8 mouse cellular contexts compared by ENCODE assay signal in genomic region chr3:88533706-88534105, GRCm38 (mm10). TPM values are rescaled to one million over a fixed set of nuclear protein-coding genes. Genes with fewer than 3 reads are reported as not detected.
DNase-seq lines count a peak whose midpoint lies in the region; ATAC-seq and TF ChIP-seq lines count a peak whose summit lies in the region.

No protein-coding gene starts in this region.

- no peak for TF ChIP-seq CTCF in heart, postnatal 0 days (IDR thresholded peaks at IDR 0.05; ENCODE audit: low read depth)
- TF ChIP-seq CTCF in embryonic fibroblast, embryonic 13.5 days (IDR thresholded peaks at IDR 0.05; ENCODE audit: borderline replicate concordance, insufficient read depth, low read length): no peak

- H3K4me1 ChIP-seq in heart, postnatal 0 days (ENCODE audit: control insufficient read depth, insufficient read depth): peaks cover 41% of the 10 kb centered on the region
- H3K4me1 ChIP-seq in embryonic fibroblast, embryonic 13.5 days (ENCODE audit: control insufficient read depth, insufficient read depth, low read length): peaks cover 17% of the 10 kb centered on the region
- peaks cover 52% of the 10 kb centered on the region for H3K4me1 ChIP-seq in limb, embryonic 11.5 days (ENCODE audit: control insufficient read depth, insufficient read depth, low read length)
- H3K4me1 ChIP-seq in neural tube, embryonic 13.5 days (replicated peaks): peaks cover 70% of the 10 kb centered on the region

- H3K4me2 ChIP-seq in heart, postnatal 0 days (ENCODE audit: low read depth, low read length): peak overlapping the region; percentile 99
- peak overlapping the region; percentile 93 for H3K4me2 ChIP-seq in limb, embryonic 11.5 days (ENCODE audit: low read depth, severe bottlenecking)
- H3K4me2 ChIP-seq in neural tube, embryonic 13.5 days: peak overlapping the region; percentile 99

- DNase-seq in heart, postnatal 0 days (ENCODE audit: low spot score): no peak
- no peak for DNase-seq in heart, postnatal 25 days (ENCODE audit: low spot score)
- DNase-seq in limb, embryonic 11.5 days (ENCODE audit: low spot score): no peak
- no peak for DNase-seq in c-Kit-positive CD71-positive TER-119-positive erythroid progenitor cells, embryonic 14.5 days (ENCODE audit: low spot score)
- DNase-seq in urinary bladder, postnatal 4 days (ENCODE audit: low spot score in 2 of 2): no peak
- no peak for DNase-seq in thymus, adult 18-20 months

- H3K9me3 ChIP-seq in heart, postnatal 0 days (replicated peaks; ENCODE audit: control insufficient read depth, low read length): no peaks in the 10 kb centered on the region
- H3K9me3 ChIP-seq in limb, embryonic 11.5 days (ENCODE audit: control insufficient read depth, low read length): no peaks in the 10 kb centered on the region
- no peaks in the 10 kb centered on the region for H3K9me3 ChIP-seq in neural tube, embryonic 13.5 days

- 21% methylated on average over 5 of the region's 5 CpGs for WGBS in heart, postnatal 0 days
- WGBS in limb, embryonic 11.5 days: 3% methylated on average over 4 of the region's 5 CpGs
- 1% methylated on average over 5 of the region's 5 CpGs for whole genome bisulfite sequencing in neural tube, embryonic 13.5 days

- TF ChIP-seq EP300 in heart, postnatal 0 days (IDR thresholded peaks at IDR 0.05; ENCODE audit: low read depth): no peak

- ATAC-seq in heart, postnatal 0 days (ENCODE audit: insufficient read depth, low read depth): no peak
- ATAC-seq in limb, embryonic 11.5 days (ENCODE audit: insufficient number of reproducible peaks, low FRiP score, low TSS enrichment, low read depth): no peak
- ATAC-seq in neural tube, embryonic 13.5 days (ENCODE audit: low read depth): no peak

- peak overlapping the region; percentile 90 for H3K4me3 ChIP-seq in heart, postnatal 0 days (ENCODE audit: low read depth, low read length)
- peak overlapping the region; percentile 70 for H3K4me3 ChIP-seq in embryonic fibroblast, embryonic 13.5 days (ENCODE audit: insufficient read depth, low read length)
- H3K4me3 ChIP-seq in limb, embryonic 11.5 days (ENCODE audit: low read depth, low read length): peak overlapping the region; percentile 95
- peak overlapping the region; percentile 63 for H3K4me3 ChIP-seq in neural tube, embryonic 13.5 days

- TF ChIP-seq POLR2A in embryonic fibroblast, embryonic 13.5 days (IDR thresholded peaks at IDR 0.05; ENCODE audit: low read depth, low read length): no peak

- no peaks in the 10 kb centered on the region for H3K27me3 ChIP-seq in heart, postnatal 0 days (ENCODE audit: control insufficient read depth, insufficient read depth, low read length)
- H3K27me3 ChIP-seq in limb, embryonic 11.5 days (ENCODE audit: control insufficient read depth, insufficient read depth, low read length): no peaks in the 10 kb centered on the region
- H3K27me3 ChIP-seq in neural tube, embryonic 13.5 days: no peaks in the 10 kb centered on the region

- H3K27ac ChIP-seq in heart, postnatal 0 days (ENCODE audit: low read depth): no peak overlapping the region
- H3K27ac ChIP-seq in embryonic fibroblast, embryonic 13.5 days (ENCODE audit: insufficient read depth, low read length): no peak overlapping the region
- H3K27ac ChIP-seq in limb, embryonic 11.5 days (replicated peaks; ENCODE audit: low read depth, low read length): peak overlapping the region; percentile 99; the same call in 1 of the 2 replicates
- H3K27ac ChIP-seq in neural tube, embryonic 13.5 days (replicated peaks): peak overlapping the region; percentile 99

- H3K9ac ChIP-seq in heart, postnatal 0 days (replicated peaks; ENCODE audit: low read depth, low read length): 0 out of 2 replicates have a peak overlapping the region, but pooled peaks have one; percentile 72
- peak overlapping the region; percentile 98 for H3K9ac ChIP-seq in limb, embryonic 11.5 days (ENCODE audit: low read length)
- peak overlapping the region; percentile 100 for H3K9ac ChIP-seq in neural tube, embryonic 13.5 days

- H3K36me3 ChIP-seq in heart, postnatal 0 days (replicated peaks; ENCODE audit: control insufficient read depth, insufficient read depth, low read length): 0 out of 2 replicates have a peak, but pooled peaks cover 3% of the 10 kb centered on the region
- peaks cover 13% of the 10 kb centered on the region for H3K36me3 ChIP-seq in limb, embryonic 11.5 days (ENCODE audit: control insufficient read depth, insufficient read depth, low read length)
- H3K36me3 ChIP-seq in neural tube, embryonic 13.5 days: peaks cover 39% of the 10 kb centered on the region

- intact Hi-C loops in heart, postnatal 25 days (cut with DNase I): loop anchor here (2.0 kb wide), 1 partner anchor 19 kb away; the partner anchor contains the start of genes Lamtor2 and Ubqln4

RNA-seq across cellular contexts. Expression of gene Mex3a, which starts 1.5 kb away (rescaled TPM):
- 6.0 and 9.7 TPM in 2 replicates for total RNA-seq in heart, postnatal 0 days (2014; rRNA removed; ENCODE audit: low replicate concordance)
- polyA plus RNA-seq in heart, postnatal 0 days (2015; fragmentation: Nextera tagmentation; extraction: Ambion mirVana): 2.6 and 2.7 TPM in 2 replicates
- under 1 TPM; 0.39 to 0.61 TPM for total RNA-seq in heart, postnatal 25 days (2021)
- 25.7 and 33.6 TPM in 2 replicates for polyA plus RNA-seq in embryonic fibroblast, embryonic 13.5 days (2011; ENCODE audit: insufficient read length, low read depth, missing spikeins)
- 42.6 and 43.5 TPM in 2 replicates for polyA plus RNA-seq in limb, embryonic 11.5 days (2014; fragmentation: Nextera tagmentation; extraction: Ambion mirVana)
- 32.5 and 33.7 TPM in 2 replicates for polyA plus RNA-seq in neural tube, embryonic 13.5 days (2015; fragmentation: Nextera tagmentation; extraction: Ambion mirVana)

RNA-seq across cellular contexts. Expression of gene Rab25, which starts 14.4 kb away (rescaled TPM):
- 0.39 and 2.5 TPM in 2 replicates for total RNA-seq in heart, postnatal 0 days (2014; rRNA removed; ENCODE audit: low replicate concordance)
- polyA plus RNA-seq in heart, postnatal 0 days (2015; fragmentation: Nextera tagmentation; extraction: Ambion mirVana): 0.16 TPM in 1 of 2 replicates, not detected in the other
- not detected for total RNA-seq in heart, postnatal 25 days (2021)
- polyA plus RNA-seq in embryonic fibroblast, embryonic 13.5 days (2011; ENCODE audit: insufficient read length, low read depth, missing spikeins): not detected in 2 replicates
- polyA plus RNA-seq in limb, embryonic 11.5 days (2014; fragmentation: Nextera tagmentation; extraction: Ambion mirVana): 2.4 and 3.1 TPM in 2 replicates
- polyA plus RNA-seq in neural tube, embryonic 13.5 days (2015; fragmentation: Nextera tagmentation; extraction: Ambion mirVana): not detected in 2 replicates

RNA-seq across cellular contexts. Expression of gene Lamtor2, which starts 19.2 kb away (rescaled TPM):
- 3.6 and 34.6 TPM in 2 replicates for total RNA-seq in heart, postnatal 0 days (2014; rRNA removed; ENCODE audit: low replicate concordance)
- polyA plus RNA-seq in heart, postnatal 0 days (2015; fragmentation: Nextera tagmentation; extraction: Ambion mirVana): 131 and 136 TPM in 2 replicates
- 10 to 100 TPM; 84.2 to 92.5 TPM for total RNA-seq in heart, postnatal 25 days (2021)
- 74.4 and 81.1 TPM in 2 replicates for polyA plus RNA-seq in embryonic fibroblast, embryonic 13.5 days (2011; ENCODE audit: insufficient read length, low read depth, missing spikeins)
- polyA plus RNA-seq in limb, embryonic 11.5 days (2014; fragmentation: Nextera tagmentation; extraction: Ambion mirVana): 78.9 and 89.3 TPM in 2 replicates
- 161 and 170 TPM in 2 replicates for polyA plus RNA-seq in neural tube, embryonic 13.5 days (2015; fragmentation: Nextera tagmentation; extraction: Ambion mirVana)

RNA-seq across cellular contexts. Expression of gene Ubqln4, which starts 19.9 kb away (rescaled TPM):
- 74.9 and 82.4 TPM in 2 replicates for total RNA-seq in heart, postnatal 0 days (2014; rRNA removed; ENCODE audit: low replicate concordance)
- 18.3 and 19.0 TPM in 2 replicates for polyA plus RNA-seq in heart, postnatal 0 days (2015; fragmentation: Nextera tagmentation; extraction: Ambion mirVana)
- total RNA-seq in heart, postnatal 25 days (2021): 10 to 100 TPM; 67.4 to 71.2 TPM
- 38.5 and 50.4 TPM in 2 replicates for polyA plus RNA-seq in embryonic fibroblast, embryonic 13.5 days (2011; ENCODE audit: insufficient read length, low read depth, missing spikeins)
- 80.1 and 85.3 TPM in 2 replicates for polyA plus RNA-seq in limb, embryonic 11.5 days (2014; fragmentation: Nextera tagmentation; extraction: Ambion mirVana)
- polyA plus RNA-seq in neural tube, embryonic 13.5 days (2015; fragmentation: Nextera tagmentation; extraction: Ambion mirVana): 38.4 and 40.6 TPM in 2 replicates

RNA-seq across cellular contexts. Expression of gene Lmna, which starts 23.9 kb away (rescaled TPM):
- 156 and 210 TPM in 2 replicates for total RNA-seq in heart, postnatal 0 days (2014; rRNA removed; ENCODE audit: low replicate concordance)
- 109 and 122 TPM in 2 replicates for polyA plus RNA-seq in heart, postnatal 0 days (2015; fragmentation: Nextera tagmentation; extraction: Ambion mirVana)
- 100 to 1,000 TPM; 121 to 132 TPM for total RNA-seq in heart, postnatal 25 days (2021)
- 401 and 426 TPM in 2 replicates for polyA plus RNA-seq in embryonic fibroblast, embryonic 13.5 days (2011; ENCODE audit: insufficient read length, low read depth, missing spikeins)
- 20.3 and 20.4 TPM in 2 replicates for polyA plus RNA-seq in limb, embryonic 11.5 days (2014; fragmentation: Nextera tagmentation; extraction: Ambion mirVana)
- 41.9 and 45.3 TPM in 2 replicates for polyA plus RNA-seq in neural tube, embryonic 13.5 days (2015; fragmentation: Nextera tagmentation; extraction: Ambion mirVana)

Comparison
In these comparisons a context has a peak if more than half of its experiments do, and no peak if none do; other contexts are left out.
1. H3K27ac ChIP-seq: peak in limb, embryonic 11.5 days (single experiment) and neural tube, embryonic 13.5 days (single experiment); none in heart, postnatal 0 days (single experiment) and embryonic fibroblast, embryonic 13.5 days (single experiment).
2. Peak in every context shown above with its lines, with median percentiles within 50 percentile points of each other: H3K4me2 ChIP-seq, H3K4me3 ChIP-seq and H3K9ac ChIP-seq.